ENCODE assay signal across 19 mouse cellular contexts in genomic region chr8:123087289-123087688, GRCm38 (mm10).
"Had no signal": no experiment of that assay in that cellular context is flagged by ENCODE, and none has a peak within 500 bp of the region (broad histone marks: within the 10 kb centered on the region; RNA-seq: fewer than 3 reads in every experiment).

No protein-coding gene starts in this region.

- DNase-seq: forebrain, postnatal 0 days; gastrocnemius, postnatal 14 days; gastrocnemius, postnatal 36 days; heart, adult 11 months; heart, postnatal 14 days; heart, postnatal 36 days; kidney, postnatal 10 days; layer of hippocampus, adult 9-11 months; layer of hippocampus, postnatal 36 days; left cerebral cortex, postnatal 4 days had no signal

- ATAC-seq: forebrain, postnatal 0 days; hindbrain, postnatal 0 days; intestine, embryonic 16.5 days; liver, embryonic 12.5 days had no signal

- H3K27ac ChIP-seq: heart, embryonic 10.5 days; hindbrain, embryonic 13.5 days; hindbrain, embryonic 15.5 days; hindbrain, postnatal 0 days; limb, embryonic 13.5 days; limb, embryonic 15.5 days; liver, embryonic 12.5 days had no signal

- H3K4me1 ChIP-seq: heart, embryonic 10.5 days; heart, embryonic 12.5 days; hindbrain, embryonic 13.5 days; hindbrain, embryonic 15.5 days; limb, embryonic 13.5 days; limb, embryonic 15.5 days; liver, embryonic 12.5 days had no signal

- H3K9me3 ChIP-seq: heart, embryonic 10.5 days; heart, embryonic 12.5 days; hindbrain, embryonic 13.5 days; hindbrain, embryonic 15.5 days; limb, embryonic 13.5 days; limb, embryonic 15.5 days; liver, embryonic 12.5 days had no signal

- H3K4me2 ChIP-seq: heart, embryonic 12.5 days; hindbrain, embryonic 13.5 days; hindbrain, embryonic 15.5 days; limb, embryonic 13.5 days; limb, embryonic 15.5 days; liver, embryonic 12.5 days had no signal

- H3K9ac ChIP-seq: forebrain, postnatal 0 days; heart, embryonic 12.5 days; hindbrain, embryonic 13.5 days; hindbrain, embryonic 15.5 days; limb, embryonic 13.5 days; limb, embryonic 15.5 days; liver, embryonic 12.5 days had no signal

- H3K27me3 ChIP-seq: heart, embryonic 12.5 days; hindbrain, embryonic 13.5 days; hindbrain, embryonic 15.5 days; limb, embryonic 13.5 days; limb, embryonic 15.5 days; liver, embryonic 12.5 days had no signal

- H3K4me3 ChIP-seq: heart, embryonic 10.5 days; heart, embryonic 12.5 days; hindbrain, embryonic 13.5 days; hindbrain, embryonic 15.5 days; limb, embryonic 13.5 days; limb, embryonic 15.5 days; liver, embryonic 12.5 days had no signal
